Mouse (Mus musculus) 416B (cell line): ENCODE data around the gene Hist1h2ad.
"Not testable (repeated sequence)": the region's sequence is repeated elsewhere in the genome, so short reads cannot be mapped to it uniquely, and the experiment has no call there.

Experiments used
- DNase-seq: peaks from one replicate; pipeline ENCODE4 v3.0.0; 2011; ENCODE audit warnings: low read depth

The Hist1h2ad gene

GRCm38 (mm10) chr13:23573898-23574524, at the start of gene Hist1h2ad, which contains the start of gene Hist1h2bf:
Gene Hist1h2ad, plus strand, starts transcription at chr13:23574381.
Gene Hist1h2bf, minus strand, starts transcription at chr13:23574196.
- DNase-seq: peak; percentile 100

DNA sequence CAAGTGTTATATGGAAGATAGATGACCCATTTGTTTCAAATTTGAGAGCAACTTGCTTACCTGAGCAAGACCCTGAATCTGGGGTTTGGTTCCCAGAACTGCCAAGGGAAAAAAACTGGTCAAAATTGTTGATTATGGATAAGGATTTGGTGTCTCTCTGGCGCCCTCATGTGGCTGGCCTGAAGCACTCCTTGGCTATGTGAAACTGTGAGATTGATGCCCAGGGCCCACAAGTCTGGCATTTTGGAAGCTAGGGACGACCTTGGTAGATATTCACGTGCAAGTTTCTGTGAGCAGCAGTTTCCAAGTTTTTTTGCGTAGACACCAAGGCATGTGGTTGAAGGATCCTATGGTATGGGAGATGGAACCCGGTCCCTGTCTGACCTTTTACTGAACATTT, 49.5 kb upstream of the Hist1h2ad start:
- peak; percentile 95 for DNase-seq

DNA sequence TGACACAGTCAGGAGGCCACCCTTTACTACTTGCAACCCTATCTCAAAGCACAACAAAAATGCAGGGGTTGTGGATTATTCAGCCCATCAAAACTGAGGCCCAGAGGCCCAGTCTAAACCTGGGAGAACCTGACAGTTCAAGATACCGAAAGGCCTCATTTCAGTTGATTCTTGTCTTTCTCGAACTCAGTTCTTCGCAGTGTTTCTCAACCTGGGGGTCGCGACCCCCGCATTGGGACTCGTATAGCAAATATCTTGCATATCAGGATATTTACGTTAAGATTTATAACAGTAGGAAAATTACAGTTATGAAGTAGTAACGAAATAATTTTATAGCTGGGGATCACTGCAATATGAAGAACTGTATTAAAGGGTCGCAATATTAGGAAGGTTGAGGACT, 48.3 kb upstream of the Hist1h2ad start:
- peak; percentile 78 for DNase-seq

GRCm38 (mm10) chr13:23526312-23526711, 47.9 kb upstream of the Hist1h2ad start:
- DNase-seq: peak; percentile 95

DNA sequence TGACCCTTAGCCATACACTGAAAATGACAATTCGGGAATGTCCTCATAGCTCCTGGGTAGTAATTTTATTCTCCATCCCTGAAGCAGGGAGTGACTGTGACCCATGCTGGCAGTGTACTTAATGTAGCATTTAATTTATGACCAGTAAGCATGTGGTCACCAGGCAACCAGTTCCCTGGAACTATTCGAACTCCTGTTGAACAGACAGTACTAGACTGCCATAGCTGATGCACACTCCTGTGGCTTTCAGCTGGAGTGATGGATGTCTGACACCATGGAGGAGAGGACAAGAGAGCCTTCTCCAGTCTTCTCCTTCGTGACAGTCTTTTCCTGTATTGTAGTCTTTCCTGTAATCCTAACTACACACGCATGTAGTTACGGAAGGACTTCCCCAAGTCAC, 45.2 kb upstream of the Hist1h2ad start:
- DNase-seq: peak; percentile 27

GRCm38 (mm10) chr13:23529480-23530165, 44.6 kb upstream of the Hist1h2ad start:
- DNase-seq: peak; percentile 47

DNA sequence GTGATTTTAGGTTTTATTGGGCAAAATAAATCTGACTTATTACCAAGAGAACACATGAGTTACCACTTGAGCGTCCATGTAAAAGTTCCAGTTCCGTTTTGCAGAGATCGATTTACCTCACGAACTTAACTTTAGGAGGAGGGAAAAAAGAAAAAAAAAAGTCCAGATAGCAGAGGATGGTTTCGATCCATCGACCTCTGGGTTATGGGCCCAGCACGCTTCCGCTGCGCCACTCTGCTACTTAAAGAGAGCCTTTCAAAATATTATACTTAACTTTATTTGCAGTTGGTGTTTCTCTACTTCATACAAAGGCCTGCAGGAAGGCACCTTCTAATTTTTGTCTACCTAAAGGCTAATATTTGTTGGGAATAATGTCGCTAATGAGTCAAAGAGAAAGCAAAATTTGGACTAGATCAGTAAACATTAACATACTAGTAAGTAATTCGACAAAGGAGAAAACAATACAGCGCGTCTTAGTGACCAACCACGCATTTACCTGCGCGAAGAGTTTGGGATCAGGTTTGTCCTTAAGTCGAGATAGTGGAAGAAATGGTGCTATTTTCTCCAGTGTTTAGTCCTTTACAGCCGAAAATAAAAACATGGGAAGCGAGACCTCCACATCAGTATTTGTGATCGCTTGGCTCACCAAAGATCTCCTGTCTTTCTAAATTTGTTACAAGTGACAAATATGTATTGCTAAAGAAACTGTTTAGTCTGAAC, 43.8 kb upstream of the Hist1h2ad start:
- peak; percentile 90 for DNase-seq

DNA sequence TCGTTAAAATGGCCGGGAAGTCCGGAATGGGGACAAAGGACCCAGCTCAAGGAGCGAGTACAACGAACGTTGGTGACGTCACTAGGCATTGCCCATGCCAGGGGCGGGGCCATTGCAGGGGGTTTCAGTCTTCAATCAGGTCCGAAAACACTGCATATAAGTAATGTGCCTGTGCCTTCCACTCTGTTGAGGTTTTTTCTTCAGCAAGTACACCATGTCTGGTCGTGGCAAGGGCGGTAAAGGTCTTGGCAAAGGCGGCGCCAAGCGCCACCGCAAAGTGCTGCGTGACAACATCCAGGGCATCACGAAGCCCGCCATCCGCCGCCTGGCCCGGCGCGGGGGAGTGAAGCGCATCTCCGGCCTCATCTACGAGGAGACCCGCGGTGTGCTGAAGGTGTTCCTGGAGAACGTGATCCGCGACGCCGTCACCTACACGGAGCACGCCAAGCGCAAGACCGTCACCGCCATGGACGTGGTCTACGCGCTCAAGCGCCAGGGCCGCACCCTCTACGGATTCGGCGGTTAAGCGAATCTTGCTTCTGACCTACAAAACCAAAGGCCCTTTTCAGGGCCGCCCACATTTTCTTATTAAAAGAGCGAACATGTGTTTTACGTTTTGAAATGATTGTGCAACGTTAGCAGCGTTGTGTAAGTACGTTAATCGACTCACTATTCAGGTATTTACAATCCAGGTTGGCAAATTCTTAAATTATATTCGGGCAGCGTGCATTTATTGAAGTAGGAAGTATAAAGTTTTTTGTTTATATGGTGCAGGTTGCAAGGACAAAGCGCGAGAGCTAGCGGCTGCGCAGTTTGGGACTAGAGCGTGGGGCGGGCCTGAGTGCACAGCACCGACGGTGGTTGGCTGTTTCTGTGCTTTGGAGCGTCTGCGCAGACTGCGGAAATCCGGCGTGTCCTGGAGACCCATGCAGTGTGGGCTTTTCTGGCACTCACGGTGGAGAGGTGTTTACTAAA, 43.0 kb upstream of the Hist1h2ad start, which contains the start of gene Hist1h4h:
TSS of gene Hist1h4h (plus strand) at position 150 of the 975 bp plus-strand sequence.
- peak; percentile 99 for DNase-seq

DNA sequence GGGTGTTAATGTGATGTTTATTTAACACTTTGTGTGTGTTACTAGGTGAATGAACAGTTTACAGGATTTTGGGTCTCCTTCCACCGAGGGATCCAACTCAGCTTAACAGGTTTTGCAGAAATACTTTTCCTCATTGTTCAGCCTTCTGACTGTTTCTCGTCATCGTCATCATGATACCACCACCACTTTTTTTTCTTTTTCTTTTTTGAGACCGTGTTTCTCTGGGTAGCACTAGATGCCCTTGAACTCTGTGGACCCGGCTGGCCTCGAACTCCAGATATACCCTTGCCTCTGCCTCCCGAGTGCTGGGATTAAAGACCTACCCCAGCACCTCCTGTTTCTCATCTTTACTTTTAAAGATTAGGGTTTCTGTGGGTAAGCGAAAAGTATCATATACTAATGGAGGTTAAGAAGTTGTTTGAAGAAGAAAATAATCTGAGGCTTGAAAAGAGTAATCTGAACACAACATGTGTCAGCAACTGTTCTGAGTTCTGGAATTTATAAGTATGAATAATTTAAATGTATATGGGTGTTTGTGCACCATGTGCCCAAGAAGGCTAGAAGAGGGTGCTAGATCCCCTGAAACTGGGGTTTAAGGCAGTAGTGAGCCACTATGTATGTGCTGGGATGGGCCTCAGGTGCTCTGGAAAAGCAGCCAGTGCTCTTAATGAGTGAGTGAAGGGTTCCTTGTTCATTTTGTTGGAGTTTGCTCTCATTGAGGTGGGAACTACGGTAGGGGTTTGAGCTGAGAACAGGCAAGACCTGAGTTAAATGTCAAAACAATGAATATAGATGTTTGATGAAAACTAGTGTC, 41.7 kb upstream of the Hist1h2ad start:
- DNase-seq: peak; percentile 76

- DNase-seq: peak; percentile 98
Observed at GRCm38 (mm10) chr13:23533560-23534367, 40.4 kb upstream of the Hist1h2ad start, which contains the start of gene Hist1h2af. Gene Hist1h2af, plus strand, starts transcription at chr13:23533906.

- no peak for DNase-seq
Observed at GRCm38 (mm10) chr13:23534368-23535131, 39.6 kb upstream of the Hist1h2ad start.

- DNase-seq: peak; percentile 100
Observed at GRCm38 (mm10) chr13:23535137-23536075, 38.8 kb upstream of the Hist1h2ad start, which contains the start of gene Hist1h3g. Gene Hist1h3g, plus strand, starts transcription at chr13:23535422.

DNA sequence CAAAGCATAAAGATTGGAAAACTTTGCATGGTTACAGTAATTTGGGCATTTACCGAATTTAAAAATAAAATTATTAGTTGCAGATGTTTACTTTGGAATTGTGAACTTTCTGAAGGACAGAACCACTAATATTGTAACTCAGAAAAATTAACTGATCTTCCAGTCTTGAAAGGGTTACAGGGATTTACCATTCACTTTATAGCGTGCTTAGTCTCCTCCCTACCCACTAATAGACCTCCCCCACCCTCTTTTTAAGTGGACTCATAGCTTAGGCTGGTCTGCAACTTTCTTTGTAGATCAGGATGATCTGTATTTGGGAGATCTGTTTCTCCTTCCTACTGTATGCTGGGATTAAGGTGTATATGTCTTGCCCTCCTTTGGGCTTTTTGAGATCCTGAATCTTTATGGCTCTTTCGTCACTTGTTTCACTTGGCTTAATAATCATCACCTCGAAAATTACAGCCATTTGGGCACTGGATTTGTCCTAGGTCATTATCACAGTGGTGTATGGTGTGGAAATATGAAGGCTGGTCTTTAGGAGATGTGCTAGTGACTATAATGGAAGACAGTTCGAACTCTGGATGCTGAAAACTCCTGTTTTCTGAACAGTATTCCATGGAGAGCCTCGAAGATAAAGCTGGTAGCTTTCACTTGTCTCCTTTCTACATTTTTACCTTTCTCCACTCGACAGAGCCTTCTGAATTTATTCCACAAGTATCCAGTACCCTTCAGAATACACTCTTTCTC, 37.9 kb upstream of the Hist1h2ad start:
- peak; percentile 88 for DNase-seq

DNA sequence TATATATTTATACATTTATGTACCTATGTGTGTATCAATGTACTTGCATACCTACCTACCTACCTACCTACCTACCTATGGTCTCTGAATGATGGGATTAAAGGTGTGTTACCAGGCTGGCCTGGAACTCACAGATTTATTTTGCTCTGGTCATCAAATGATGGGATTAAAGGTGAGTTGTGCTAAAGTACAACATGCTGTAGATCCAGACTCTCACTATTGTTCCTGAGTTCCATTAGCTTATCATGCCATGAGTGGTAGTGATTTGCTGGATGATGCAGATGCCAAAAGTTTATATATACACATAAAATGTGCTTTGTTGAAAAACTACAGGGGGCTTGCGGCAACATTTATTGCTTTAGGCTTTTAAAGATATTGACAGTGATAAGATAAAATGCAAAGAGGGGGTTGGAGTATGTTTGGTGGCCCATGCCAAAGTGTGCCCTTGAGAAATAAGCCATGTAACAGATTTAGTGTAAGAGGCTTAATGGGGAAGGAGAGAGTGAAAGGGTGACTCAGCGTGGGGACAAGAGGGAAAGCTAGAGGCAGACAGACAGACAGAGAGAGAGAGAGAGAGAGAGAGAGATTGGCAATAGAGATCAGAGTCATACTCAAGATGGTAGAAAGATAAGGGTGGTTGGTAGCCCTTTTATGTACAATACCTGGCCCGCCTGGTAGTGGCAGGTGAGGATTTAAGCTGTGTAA, 37.0 kb upstream of the Hist1h2ad start:
- DNase-seq: peak; percentile 72

GRCm38 (mm10) chr13:23538249-23538648, 35.9 kb upstream of the Hist1h2ad start:
- no peak for DNase-seq

GRCm38 (mm10) chr13:23539821-23540220, 34.4 kb upstream of the Hist1h2ad start:
- DNase-seq: not testable (repeated sequence)
